Mouse (Mus musculus) intestine, embryonic 14.5 days (tissue): Measurements from ENCODE around the gene Smoc1. TPM values are rescaled to one million over a fixed set of nuclear protein-coding genes. Genes with fewer than 3 reads are reported as not detected.

ENCODE experiments used
- ATAC-seq: fragments of 200-750 bp; cut with Nextera tagmentation; replicated peaks from 2 replicates; pipeline ENCODE4 v1.8.0; 2017; ENCODE audit warnings: low read depth, moderate number of reproducible peaks, moderate TSS enrichment, moderate library complexity; ENCODE audit not compliant: low FRiP score, low TSS enrichment
- DNase-seq: peaks from one replicate; pipeline ENCODE4 v3.0.0-alpha.2; 2018; ENCODE audit warnings: low spot score
- H3K27ac ChIP-seq: fragments of 300-500 bp; sonication (generic); 2 replicates; pipeline ENCODE4 v1.5.1; 2014; ENCODE audit warnings: low read depth, mild to moderate bottlenecking, control low read depth
- H3K27me3 ChIP-seq: fragments of 300-500 bp; sonication (generic); replicated peaks from 2 replicates; pipeline ENCODE4 v1.6.1; 2014; ENCODE audit warnings: low read length, control low read depth; ENCODE audit not compliant: control insufficient read depth, insufficient read depth
- H3K36me3 ChIP-seq: fragments of 300-500 bp; sonication (generic); 2 replicates; pipeline ENCODE4 v1.6.1; 2014; ENCODE audit warnings: low read length, control low read depth; ENCODE audit not compliant: control insufficient read depth, insufficient read depth
- H3K4me1 ChIP-seq: fragments of 300-500 bp; sonication (generic); replicated peaks from 2 replicates; pipeline ENCODE4 v1.6.1; 2014; ENCODE audit warnings: low read length, control low read depth, mixed read lengths; ENCODE audit not compliant: control insufficient read depth, insufficient read depth
- H3K4me2 ChIP-seq: fragments of 300-500 bp; sonication (generic); 2 replicates; pipeline ENCODE4 v1.6.1; 2014; ENCODE audit warnings: low read length
- H3K4me3 ChIP-seq: fragments of 300-500 bp; sonication (generic); 2 replicates; pipeline ENCODE4 v1.5.1; 2014; ENCODE audit warnings: low read depth, low read length, control low read depth, mixed read lengths
- H3K9ac ChIP-seq: fragments of 300-500 bp; sonication (generic); 2 replicates; pipeline ENCODE4 v1.6.1; 2014; ENCODE audit warnings: mild to moderate bottlenecking, low read length
- H3K9me3 ChIP-seq: fragments of 300-500 bp; sonication (generic); 2 replicates; pipeline ENCODE4 v1.6.1; 2016; ENCODE audit warnings: low read length, control low read depth; ENCODE audit not compliant: control insufficient read depth
- WGBS: fragments of 180-500 bp; shearing (Covaris S2); extraction: QIAGEN DNeasy Blood & Tissue Kit; methylation state at CpG from one replicate; pipeline ENCODE4 v1.1.7; 2014; 5-methylcytosine and 5-hydroxymethylcytosine counted together
- polyA plus RNA-seq: library from polyadenylated mRNA; unstranded; fragments of >200 nt; fragmentation: Nextera tagmentation; extraction: Ambion mirVana; gene quantifications from 2 replicates; pipeline ENCODE4 v1.2.1, GENCODE M21; 2014

The Smoc1 gene
- polyA plus RNA-seq, 1 experiment from 2014 or later, result 10.9 TPM

DNA sequence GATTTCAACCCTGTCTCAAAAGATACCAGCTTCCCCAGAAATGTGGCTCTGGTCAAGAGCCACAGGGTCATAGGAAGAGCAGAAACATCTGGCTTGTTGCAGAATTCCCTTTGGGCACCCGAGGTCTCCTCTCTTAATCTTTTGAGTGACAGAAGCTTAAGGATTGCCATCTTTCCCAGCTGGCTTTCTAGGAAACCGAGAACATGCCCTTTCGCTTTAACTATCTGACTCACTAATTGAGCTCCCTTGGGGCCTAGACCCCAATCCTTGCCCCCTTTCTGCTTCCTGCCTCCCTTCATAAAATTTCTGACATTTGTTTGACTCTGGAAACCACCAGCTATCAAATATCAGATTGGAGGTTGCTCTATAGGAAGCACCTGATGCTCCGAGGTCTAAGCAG is 3.1 kb downstream of the Smoc1 start:
- WGBS, result 55% methylated on average over 4 of the region's 4 CpGs
- no peaks in the 10 kb centered on the region for H3K9me3 ChIP-seq
- H3K4me1 ChIP-seq, result no peaks in the 10 kb centered on the region; the same call in 1 of the 2 replicates
- DNase-seq (no peak), ATAC-seq (no peak)
- H3K27me3 ChIP-seq, result peaks cover 11% of the 10 kb centered on the region; the same call in 1 of the 2 replicates
- H3K4me2 ChIP-seq, result no peak overlapping the region
- H3K4me3 ChIP-seq, result no peak overlapping the region
- no peaks in the 10 kb centered on the region for H3K36me3 ChIP-seq
- no peak overlapping the region for H3K27ac ChIP-seq
- H3K9ac ChIP-seq, result no peak overlapping the region

DNA sequence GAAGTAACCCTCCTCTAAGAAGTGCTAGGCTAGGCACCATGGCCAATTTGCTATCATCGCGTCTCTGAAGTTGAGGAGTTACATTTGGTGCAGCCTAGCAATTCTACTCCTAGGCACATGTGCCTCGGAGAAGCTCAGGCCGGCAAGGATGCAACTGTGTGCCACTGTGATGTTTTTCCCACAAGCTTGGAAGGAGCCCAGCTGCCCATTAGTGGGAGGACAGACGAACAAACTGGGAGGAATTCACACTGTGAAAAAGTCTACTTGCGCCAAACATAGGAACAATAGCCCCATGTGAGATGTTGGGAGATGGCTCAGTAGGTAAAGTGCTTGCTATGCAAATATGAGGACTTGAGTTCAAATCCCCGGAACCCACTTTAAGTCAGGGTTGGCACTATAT is 5.0 kb downstream of the Smoc1 start:
- Histone ChIP-seq H3K4me3 (no peak overlapping the region), H3K27ac (no peak overlapping the region), H3K27me3 (peaks cover 8% of the 10 kb centered on the region; the same call in 1 of the 2 replicates), H3K36me3 (no peaks in the 10 kb centered on the region), H3K4me1 (no peaks in the 10 kb centered on the region), H3K9me3 (no peaks in the 10 kb centered on the region), H3K4me2 (no peak overlapping the region), H3K9ac (no peak overlapping the region)
- DNase-seq, result no peak
- WGBS, result 79% methylated on average over 7 of the region's 7 CpGs
- ATAC-seq, result no peak

DNA sequence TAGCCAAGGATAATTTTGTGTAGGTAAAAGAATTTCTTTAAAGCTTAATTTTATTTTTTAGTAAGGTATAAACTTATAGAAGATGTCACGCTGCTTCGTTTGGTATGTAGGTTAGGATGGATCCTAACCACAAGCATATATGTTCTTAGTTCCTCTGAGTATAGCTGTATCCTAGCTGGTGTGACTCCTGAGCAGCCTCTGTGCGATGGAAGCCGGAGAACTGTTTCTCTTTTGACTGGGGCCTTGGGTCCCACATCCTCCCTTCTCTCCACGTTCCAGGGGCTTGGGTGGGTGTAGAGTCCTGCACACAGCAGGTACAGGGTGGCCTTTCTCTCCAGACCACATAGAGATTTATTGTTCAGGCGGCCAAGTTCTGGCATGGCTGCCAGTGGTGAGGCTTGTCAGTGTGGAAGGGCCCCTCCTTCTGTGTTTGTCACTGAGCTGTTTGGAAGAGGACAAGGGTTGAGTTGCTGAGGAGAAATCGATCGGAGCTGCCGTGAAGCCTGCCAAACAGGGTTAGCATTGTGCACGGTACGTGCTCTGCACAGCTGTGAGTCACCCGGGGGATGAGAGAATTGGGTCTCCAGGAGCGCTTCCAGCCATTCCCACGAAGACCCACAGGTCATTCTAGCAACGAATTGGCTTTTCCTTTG is 6.9 kb downstream of the Smoc1 start:
- H3K36me3 ChIP-seq, result no peaks in the 10 kb centered on the region
- no peak overlapping the region for H3K9ac ChIP-seq
- no peaks in the 10 kb centered on the region for H3K4me1 ChIP-seq
- DNase-seq (peak; percentile 66), ATAC-seq (peak; percentile 90)
- 63% methylated on average over 15 of the region's 15 CpGs for WGBS
- no peak overlapping the region for H3K4me3 ChIP-seq
- no peak overlapping the region for H3K4me2 ChIP-seq
- H3K27ac ChIP-seq, result 0 out of 2 replicates have a peak overlapping the region, but pooled peaks have one; percentile 49
- no peaks in the 10 kb centered on the region for H3K9me3 ChIP-seq
- H3K27me3 ChIP-seq, result no peaks in the 10 kb centered on the region; the same call in 1 of the 2 replicates

DNA sequence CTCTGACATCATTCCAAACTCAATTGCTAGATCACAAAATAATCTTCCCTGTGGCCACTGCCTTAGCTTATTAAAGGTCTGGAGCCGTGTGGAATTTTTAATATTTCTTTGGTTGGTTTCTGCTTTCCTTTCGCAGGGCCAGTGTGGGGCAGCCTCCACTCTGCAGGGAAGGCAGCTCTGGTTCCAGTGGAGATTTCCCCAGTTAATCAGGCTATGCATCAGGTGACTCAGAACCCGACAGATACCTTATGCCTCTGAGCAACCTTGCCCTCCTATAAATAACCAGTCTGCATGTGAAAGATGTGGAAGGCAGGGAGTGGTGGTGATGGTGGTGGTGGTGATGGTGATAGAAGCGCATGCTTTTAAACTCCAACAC is 7.4 kb downstream of the Smoc1 start:
- Histone ChIP-seq H3K36me3 (no peaks in the 10 kb centered on the region), H3K4me2 (no peak overlapping the region), H3K4me1 (no peaks in the 10 kb centered on the region), H3K27ac (peak overlapping the region; percentile 49; the same call in 1 of the 2 replicates), H3K9me3 (no peaks in the 10 kb centered on the region), H3K4me3 (no peak overlapping the region), H3K27me3 (no peaks in the 10 kb centered on the region; the same call in 1 of the 2 replicates), H3K9ac (no peak overlapping the region)
- DNase-seq (no peak), ATAC-seq (peak; percentile 48; the same call in 1 of the 2 replicates)
- 68% methylated on average over 4 of the region's 4 CpGs for WGBS

DNA sequence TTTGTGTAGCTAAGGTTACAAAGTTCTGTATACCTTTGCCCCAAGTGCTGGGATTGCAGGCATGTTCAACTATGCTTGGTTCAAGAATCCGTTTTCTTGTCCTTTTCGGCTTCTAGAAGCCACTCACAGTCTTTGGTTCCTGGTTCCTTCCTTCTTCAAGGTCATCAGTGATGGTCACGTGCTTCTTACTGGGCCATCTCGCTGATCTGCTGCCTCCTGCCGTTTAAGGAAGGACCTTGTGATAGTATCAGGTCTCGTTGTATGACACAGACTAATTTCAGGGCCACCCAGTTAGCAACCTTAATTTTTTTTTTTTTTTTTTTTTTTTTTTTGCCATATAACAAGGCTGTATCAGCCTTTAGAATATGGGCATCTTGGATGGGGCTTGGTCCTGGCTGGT is 9.2 kb downstream of the Smoc1 start:
- H3K4me3 ChIP-seq, result no peak overlapping the region
- no peak for ATAC-seq
- H3K4me1 ChIP-seq, result no peaks in the 10 kb centered on the region

DNA sequence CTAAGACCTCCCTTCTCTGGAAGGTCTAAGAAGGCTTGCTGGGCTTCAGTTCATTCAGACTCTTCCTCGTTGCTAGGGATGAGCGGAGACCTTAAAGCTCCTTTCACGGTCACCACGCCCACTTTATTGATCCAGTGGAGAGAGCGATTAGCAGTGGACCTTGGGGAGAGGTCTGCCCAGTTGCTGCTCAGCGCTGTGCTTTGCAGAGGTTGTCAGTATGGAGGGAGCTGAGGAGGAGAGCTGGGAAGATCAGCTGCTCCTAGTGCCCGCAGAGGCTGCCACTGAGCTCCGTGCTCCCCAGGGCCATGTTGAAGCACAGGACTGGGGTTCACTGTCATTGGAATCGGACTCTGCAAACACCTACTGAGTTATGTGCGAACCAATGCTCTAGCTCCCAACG is 17.0 kb downstream of the Smoc1 start:
- no peak overlapping the region for H3K9ac ChIP-seq
- WGBS, result 69% methylated on average over 11 of the region's 11 CpGs
- DNase-seq (no peak), ATAC-seq (0 out of 2 replicates have a peak, but pooled peaks have one; percentile 36)
- no peak overlapping the region for H3K4me3 ChIP-seq
- H3K4me1 ChIP-seq, result no peaks in the 10 kb centered on the region; the same call in 1 of the 2 replicates
- H3K4me2 ChIP-seq, result no peak overlapping the region
- no peaks in the 10 kb centered on the region for H3K9me3 ChIP-seq
- H3K27ac ChIP-seq, result no peak overlapping the region
- no peaks in the 10 kb centered on the region for H3K36me3 ChIP-seq
- H3K27me3 ChIP-seq, result no peaks in the 10 kb centered on the region

More for the DNA sequence above, 9.2 kb downstream of the Smoc1 start:
- DNase-seq, result no peak
- H3K27ac ChIP-seq, result no peak overlapping the region
- 89% methylated on average over 6 of the region's 6 CpGs for WGBS
- H3K9me3 ChIP-seq, result no peaks in the 10 kb centered on the region
- no peak overlapping the region for H3K9ac ChIP-seq
- H3K4me2 ChIP-seq, result no peak overlapping the region
- H3K36me3 ChIP-seq, result no peaks in the 10 kb centered on the region
- no peaks in the 10 kb centered on the region for H3K27me3 ChIP-seq

DNA sequence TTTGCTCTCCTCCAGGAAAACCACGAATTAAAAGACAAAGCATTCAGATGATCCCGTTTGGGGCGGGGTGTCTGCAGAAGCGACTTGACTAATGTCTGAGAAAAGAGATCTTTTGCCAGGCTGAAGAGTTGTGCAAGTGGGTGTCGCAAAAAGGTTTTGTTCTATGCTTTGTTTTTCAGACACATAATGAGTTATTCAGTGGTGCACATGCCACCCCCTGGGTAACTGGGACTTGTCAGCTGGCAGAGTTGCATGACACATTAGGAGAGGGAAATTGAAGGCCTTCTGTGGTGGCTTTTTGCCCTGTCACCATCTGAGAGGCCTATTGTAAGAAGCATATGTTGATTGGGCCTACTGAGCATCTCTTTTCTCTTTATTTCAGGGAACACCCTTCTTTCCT is 20.3 kb downstream of the Smoc1 start:
- WGBS, result 86% methylated on average over 5 of the region's 5 CpGs
- H3K27me3 ChIP-seq, result no peaks in the 10 kb centered on the region
- no peaks in the 10 kb centered on the region for H3K36me3 ChIP-seq
- H3K9me3 ChIP-seq, result no peaks in the 10 kb centered on the region
- no peak overlapping the region for H3K4me3 ChIP-seq
- H3K9ac ChIP-seq, result no peak overlapping the region
- H3K4me1 ChIP-seq, result no peaks in the 10 kb centered on the region
- no peak for ATAC-seq
- H3K27ac ChIP-seq, result no peak overlapping the region
- no peak overlapping the region for H3K4me2 ChIP-seq
- DNase-seq, result no peak

DNA sequence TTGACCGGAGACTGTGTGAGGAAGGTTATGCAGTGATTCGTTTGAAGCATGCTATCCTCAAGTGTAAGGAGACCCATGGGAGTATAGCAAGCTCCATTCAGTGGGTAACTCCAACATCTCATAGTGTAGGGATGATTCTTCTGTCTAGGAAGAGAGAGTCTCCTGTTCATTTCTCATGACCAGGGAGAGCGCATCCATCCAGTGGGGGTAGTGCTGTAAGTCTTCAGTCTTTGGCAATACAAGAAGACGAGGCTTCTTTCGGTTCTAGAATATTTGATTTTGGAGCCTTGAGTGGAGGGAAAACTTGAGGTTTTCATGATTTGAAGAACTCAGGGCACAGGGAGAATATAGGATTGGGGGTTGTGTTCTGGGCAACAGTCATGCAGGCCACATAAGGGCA is 23.1 kb downstream of the Smoc1 start:
- 94% methylated on average over 5 of the region's 5 CpGs for whole genome bisulfite sequencing
- Histone ChIP-seq H3K9me3 (no peaks in the 10 kb centered on the region), H3K9ac (no peak overlapping the region), H3K27ac (no peak overlapping the region), H3K36me3 (no peaks in the 10 kb centered on the region), H3K4me2 (no peak overlapping the region), H3K27me3 (no peaks in the 10 kb centered on the region), H3K4me3 (no peak overlapping the region), H3K4me1 (no peaks in the 10 kb centered on the region)
- DNase-seq (no peak), ATAC-seq (no peak)
